Mouse (Mus musculus): ENCODE results near the gene Rln3. TPM values are rescaled to one million over a fixed set of nuclear protein-coding genes. Genes with fewer than 3 reads are reported as not detected.
A peak's percentile ranks its signal among the peaks of the same experiment; 100 is the strongest.

Gene Rln3
- polyA plus RNA-seq, 1 experiment from 2014 or later: not detected

GRCm38 (mm10) chr8:83994030-83994429, 50.8 kb downstream of the Rln3 start:
- WGBS: 80% methylated on average over 3 of the region's 3 CpGs
- Histone ChIP-seq H3K4me1 (replicated peaks; ENCODE audit: control insufficient read depth, insufficient read depth, low read length) (no peaks in the 10 kb centered on the region; the same call in 1 of the 2 replicates), H3K9ac (ENCODE audit: low read depth, low read length) (no peak overlapping the region), H3K27me3 (replicated peaks; ENCODE audit: control insufficient read depth, insufficient read depth, low read length) (no peaks in the 10 kb centered on the region), H3K36me3 (ENCODE audit: control insufficient read depth, insufficient read depth) (peaks cover 32% of the 10 kb centered on the region), H3K4me2 (replicated peaks; ENCODE audit: low read depth) (no peak overlapping the region), H3K27ac (ENCODE audit: low read depth, low read length) (no peak overlapping the region), H3K9me3 (ENCODE audit: control insufficient read depth) (no peaks in the 10 kb centered on the region), H3K4me3 (ENCODE audit: low read depth, low read length) (no peak overlapping the region)
- no peak for TF ChIP-seq CTCF (IDR thresholded peaks at IDR 0.05; ENCODE audit: low read depth)
- no peak for ATAC-seq

MicroRNA genes within 50 kb of the gene (microRNA counts, 519-probe panel; counts per million panel counts)
- microRNA mmu-miR-1199 (not detected), microRNA mmu-miR-709 (1,863 counts per million, percentile 11 among the panel's probes with 10 or more counts)

Small RNA genes lying within 50 kb of the gene (microRNA-seq; reads per million reads assigned to microRNA genes)
- gene Mir1199 (1.1 reads per million), gene Mir709 (not detected), gene Mir8111 (2.7 reads per million, percentile 2 among the genes with 10 or more reads in this experiment)

Other genes with a start within 250 kb of the Rln3 start
- 4.4 and 5.6 TPM in 2 replicates for gene Adgrl1, start 144.9 kb downstream of the Rln3 start, polyA plus RNA-seq (2015; fragmentation: Nextera tagmentation; extraction: Ambion mirVana)
- gene Gm10644, start 89.8 kb downstream of the Rln3 start, polyA plus RNA-seq (2015; fragmentation: Nextera tagmentation; extraction: Ambion mirVana): 0.09 and 0.12 TPM in 2 replicates
- 13.8 and 16.0 TPM in 2 replicates for gene Asf1b, start 89.5 kb downstream of the Rln3 start, polyA plus RNA-seq (2015; fragmentation: Nextera tagmentation; extraction: Ambion mirVana)
- 70.7 and 72.5 TPM in 2 replicates for gene Prkaca, start 72.0 kb downstream of the Rln3 start, polyA plus RNA-seq (2015; fragmentation: Nextera tagmentation; extraction: Ambion mirVana)
- 3.5 and 4.5 TPM in 2 replicates for gene Samd1, start 47.3 kb downstream of the Rln3 start, polyA plus RNA-seq (2015; fragmentation: Nextera tagmentation; extraction: Ambion mirVana)
- gene 1700067K01Rik, start 43.5 kb downstream of the Rln3 start, polyA plus RNA-seq (2015; fragmentation: Nextera tagmentation; extraction: Ambion mirVana): 0.68 and 0.86 TPM in 2 replicates
- gene 2210011C24Rik, start 32.8 kb downstream of the Rln3 start, polyA plus RNA-seq (2015; fragmentation: Nextera tagmentation; extraction: Ambion mirVana): 4.5 and 4.7 TPM in 2 replicates
- gene Palm3, start 23.5 kb downstream of the Rln3 start, polyA plus RNA-seq (2015; fragmentation: Nextera tagmentation; extraction: Ambion mirVana): 0.30 and 0.39 TPM in 2 replicates
- gene Il27ra, start 2.4 kb downstream of the Rln3 start, polyA plus RNA-seq (2015; fragmentation: Nextera tagmentation; extraction: Ambion mirVana): 0.29 and 0.31 TPM in 2 replicates
- gene Gm10643, start 20.1 kb upstream of the Rln3 start, polyA plus RNA-seq (2015; fragmentation: Nextera tagmentation; extraction: Ambion mirVana): 1.0 and 1.1 TPM in 2 replicates
- 3.1 and 3.3 TPM in 2 replicates for gene Rfx1, start 21.8 kb upstream of the Rln3 start, polyA plus RNA-seq (2015; fragmentation: Nextera tagmentation; extraction: Ambion mirVana)
- gene Dcaf15, start 59.8 kb upstream of the Rln3 start, polyA plus RNA-seq (2015; fragmentation: Nextera tagmentation; extraction: Ambion mirVana): 8.6 and 10.4 TPM in 2 replicates
- gene Podnl1, start 81.0 kb upstream of the Rln3 start, polyA plus RNA-seq (2015; fragmentation: Nextera tagmentation; extraction: Ambion mirVana): 0.29 and 0.46 TPM in 2 replicates
- gene Cc2d1a, start 102.9 kb upstream of the Rln3 start, polyA plus RNA-seq (2015; fragmentation: Nextera tagmentation; extraction: Ambion mirVana): 16.2 and 16.9 TPM in 2 replicates
- gene 4930432K21Rik, start 103.0 kb upstream of the Rln3 start, polyA plus RNA-seq (2015; fragmentation: Nextera tagmentation; extraction: Ambion mirVana): 0.17 and 0.18 TPM in 2 replicates
- gene Nanos3, start 140.2 kb upstream of the Rln3 start, polyA plus RNA-seq (2015; fragmentation: Nextera tagmentation; extraction: Ambion mirVana): 1.6 and 1.8 TPM in 2 replicates
- 3.7 and 3.8 TPM in 2 replicates for gene Zswim4, start 192.1 kb upstream of the Rln3 start, polyA plus RNA-seq (2015; fragmentation: Nextera tagmentation; extraction: Ambion mirVana)
- gene D8Ertd738e, start 204.7 kb upstream of the Rln3 start, polyA plus RNA-seq (2015; fragmentation: Nextera tagmentation; extraction: Ambion mirVana): 308 and 309 TPM in 2 replicates
- 54.9 and 60.3 TPM in 2 replicates for gene Mri1, start 212.3 kb upstream of the Rln3 start, polyA plus RNA-seq (2015; fragmentation: Nextera tagmentation; extraction: Ambion mirVana)
- 12.8 and 12.9 TPM in 2 replicates for gene Ccdc130, start 225.4 kb upstream of the Rln3 start, polyA plus RNA-seq (2015; fragmentation: Nextera tagmentation; extraction: Ambion mirVana)

Data from intestine, postnatal 0 days (tissue).